Comparison of ENCODE assay signal across 43 mouse cellular contexts in the genomic region with DNA sequence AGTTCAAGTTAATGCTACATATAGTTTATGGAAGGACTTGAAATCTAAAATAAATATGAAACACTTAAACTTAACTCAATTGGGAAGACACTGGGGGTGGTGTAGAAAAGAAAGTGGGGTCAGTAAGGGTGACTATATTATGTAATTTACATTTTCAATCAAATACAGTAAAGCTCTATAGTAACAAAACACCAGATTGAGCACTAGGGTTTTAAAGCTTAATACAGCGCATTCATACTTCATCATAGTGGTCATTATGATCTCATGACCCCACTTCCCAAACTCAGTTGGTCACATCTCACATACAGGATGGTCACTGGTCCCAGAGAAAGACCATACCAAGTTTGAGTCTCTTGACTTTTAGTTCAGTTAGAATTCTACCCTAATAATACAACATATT. TPM values are rescaled to one million over a fixed set of nuclear protein-coding genes. Genes with fewer than 3 reads are reported as not detected.
"Had no signal": no experiment of that assay in that cellular context is flagged by ENCODE, and none has a peak within 500 bp of the region (broad histone marks: within the 10 kb centered on the region; RNA-seq: fewer than 3 reads in every experiment).

A gene (plus strand): TSS at position 301 of the 400 bp plus-strand sequence.

- H3K4me1 ChIP-seq: heart, embryonic 10.5 days; heart, embryonic 12.5 days; heart, embryonic 13.5 days; heart, embryonic 15.5 days; hindbrain, embryonic 10.5 days; hindbrain, embryonic 12.5 days; hindbrain, embryonic 13.5 days; hindbrain, embryonic 15.5 days; intestine, embryonic 15.5 days; kidney, embryonic 15.5 days had no signal

- H3K36me3 ChIP-seq: heart, embryonic 10.5 days; heart, embryonic 12.5 days; heart, embryonic 13.5 days; heart, embryonic 15.5 days; hindbrain, embryonic 10.5 days; hindbrain, embryonic 12.5 days; hindbrain, embryonic 13.5 days; hindbrain, embryonic 15.5 days; intestine, embryonic 15.5 days; kidney, embryonic 15.5 days had no signal

- H3K9me3 ChIP-seq: heart, embryonic 10.5 days; heart, embryonic 12.5 days; heart, embryonic 13.5 days; heart, embryonic 15.5 days; hindbrain, embryonic 10.5 days; hindbrain, embryonic 12.5 days; hindbrain, embryonic 13.5 days; hindbrain, embryonic 15.5 days; intestine, embryonic 15.5 days; kidney, embryonic 15.5 days had no signal

- H3K27ac ChIP-seq: heart, embryonic 10.5 days; heart, embryonic 13.5 days; heart, embryonic 15.5 days; hindbrain, embryonic 10.5 days; hindbrain, embryonic 12.5 days; hindbrain, embryonic 13.5 days; hindbrain, embryonic 14.5 days; hindbrain, embryonic 15.5 days; hindbrain, postnatal 0 days; intestine, embryonic 15.5 days; kidney, embryonic 15.5 days; kidney, postnatal 0 days; layer of hippocampus, adult 2 months had no signal

- H3K9ac ChIP-seq: heart, embryonic 12.5 days; heart, embryonic 13.5 days; heart, embryonic 15.5 days; hindbrain, embryonic 12.5 days; hindbrain, embryonic 13.5 days; hindbrain, embryonic 14.5 days; hindbrain, embryonic 15.5 days; intestine, embryonic 15.5 days; kidney, embryonic 15.5 days had no signal

- H3K4me3 ChIP-seq: heart, embryonic 10.5 days; heart, embryonic 12.5 days; heart, embryonic 13.5 days; heart, embryonic 15.5 days; hindbrain, embryonic 10.5 days; hindbrain, embryonic 12.5 days; hindbrain, embryonic 13.5 days; hindbrain, embryonic 15.5 days; intestine, embryonic 15.5 days; kidney, embryonic 15.5 days; layer of hippocampus, adult 2 months had no signal

- H3K27me3 ChIP-seq: heart, embryonic 12.5 days; heart, embryonic 13.5 days; heart, embryonic 15.5 days; hindbrain, embryonic 12.5 days; hindbrain, embryonic 13.5 days; hindbrain, embryonic 15.5 days; intestine, embryonic 15.5 days had no signal

- H3K4me2 ChIP-seq: heart, embryonic 11.5 days; heart, embryonic 12.5 days; heart, embryonic 13.5 days; heart, embryonic 15.5 days; hindbrain, embryonic 12.5 days; hindbrain, embryonic 13.5 days; hindbrain, embryonic 14.5 days; hindbrain, embryonic 15.5 days; intestine, embryonic 15.5 days; kidney, embryonic 15.5 days had no signal

- DNase-seq: heart, postnatal 10 days; heart, postnatal 14 days; heart, postnatal 36 days; heart, postnatal 4 days; kidney, adult 11 months; kidney, adult 18-20 months; kidney, adult 2 months; kidney, adult 8-10 months; kidney, adult 9 months; kidney, postnatal 10 days; kidney, postnatal 14 days; kidney, postnatal 25 days; kidney, postnatal 36 days; kidney, postnatal 4 days; layer of hippocampus, adult 9-11 months; layer of hippocampus, postnatal 36 days had no signal

- ATAC-seq: hindbrain, embryonic 16.5 days; hindbrain, postnatal 0 days; inflammation-experienced regulatory T-cells, adult 6 months; intestine, embryonic 15.5 days; intestine, embryonic 16.5 days; intestine, postnatal 0 days had no signal

RNA-seq across cellular contexts. Expression of the gene that starts here (rescaled TPM):
- polyA plus RNA-seq: heart, embryonic 10.5 days; heart, embryonic 11.5 days; heart, embryonic 12.5 days; heart, embryonic 13.5 days; heart, embryonic 14.5 days; heart, embryonic 15.5 days; heart, embryonic 16.5 days; heart, postnatal 0 days; hindbrain, embryonic 10.5 days; hindbrain, embryonic 11.5 days; hindbrain, embryonic 12.5 days; hindbrain, embryonic 13.5 days; hindbrain, embryonic 14.5 days; hindbrain, embryonic 15.5 days; hindbrain, embryonic 16.5 days; hindbrain, postnatal 0 days; inflammation-experienced regulatory T-cells, adult 6 months; intestine, embryonic 14.5 days; intestine, embryonic 15.5 days; intestine, embryonic 16.5 days; intestine, postnatal 0 days; kidney, adult 2 months; kidney, embryonic 14.5 days; kidney, embryonic 15.5 days; kidney, embryonic 16.5 days; kidney, postnatal 0 days; large intestine, adult 2 months had no signal
